Mouse (Mus musculus): ENCODE results near the gene Usp26. TPM values are rescaled to one million over a fixed set of nuclear protein-coding genes. Genes with fewer than 3 reads are reported as not detected.

Usp26 gene
- total RNA-seq (2021) = under 1 TPM in 1 of 2 experiments, not detected in 1; 0.06 TPM
- long read RNA-seq, experiment 1 = 0 reads
- long read RNA-seq, experiment 2 = 0 reads

- no peak for DNase-seq (ENCODE audit: low spot score in 2 of 2)
Measured at GRCm38 (mm10) chrX:51801133-51801532, at the start of gene Usp26. Gene Usp26, minus strand, starts transcription at chrX:51801233.

GRCm38 (mm10) chrX:51814466-51815247 is 13.6 kb upstream of the Usp26 start:
- no peak for DNase-seq (ENCODE audit: low spot score in 2 of 2)

GRCm38 (mm10) chrX:51767457-51767856 is 33.6 kb downstream of the Usp26 start:
- DNase-seq (ENCODE audit: low spot score in 2 of 2) = no peak

GRCm38 (mm10) chrX:51736450-51736849 is 64.6 kb downstream of the Usp26 start:
- DNase-seq (ENCODE audit: low spot score in 2 of 2) = no peak

- no peak for DNase-seq (ENCODE audit: low spot score in 2 of 2)
Measured at GRCm38 (mm10) chrX:51714086-51714745, 86.8 kb downstream of the Usp26 start.

- DNase-seq (ENCODE audit: low spot score in 2 of 2) = no peak
Measured at GRCm38 (mm10) chrX:51712996-51713395, 88.0 kb downstream of the Usp26 start.

Other genes starting within 250 kb of the Usp26 start
- gene Hs6st2, start 119.4 kb downstream of the Usp26 start, total RNA-seq (2021) = 10 to 100 TPM in 1 of 2 experiments, 1 to 10 TPM in 1; 9.7 to 10.3 TPM
- not detected for gene 1700080O16Rik, start 171.5 kb upstream of the Usp26 start, total RNA-seq (2021)